Mouse (Mus musculus) spleen, embryonic (tissue): ENCODE results near the gene Heph.
"Not testable (repeated sequence)": the region's sequence is repeated elsewhere in the genome, so short reads cannot be mapped to it uniquely, and the experiment has no call there.

Experiments used
- CTCF ChIA-PET: fragments of 350-600 bp; sonication (Branson Sonifier 250); formaldehyde crosslinking; loops from one replicate; lab custom pipeline; 2022; lab: Charles Lee

Gene Heph

DNA sequence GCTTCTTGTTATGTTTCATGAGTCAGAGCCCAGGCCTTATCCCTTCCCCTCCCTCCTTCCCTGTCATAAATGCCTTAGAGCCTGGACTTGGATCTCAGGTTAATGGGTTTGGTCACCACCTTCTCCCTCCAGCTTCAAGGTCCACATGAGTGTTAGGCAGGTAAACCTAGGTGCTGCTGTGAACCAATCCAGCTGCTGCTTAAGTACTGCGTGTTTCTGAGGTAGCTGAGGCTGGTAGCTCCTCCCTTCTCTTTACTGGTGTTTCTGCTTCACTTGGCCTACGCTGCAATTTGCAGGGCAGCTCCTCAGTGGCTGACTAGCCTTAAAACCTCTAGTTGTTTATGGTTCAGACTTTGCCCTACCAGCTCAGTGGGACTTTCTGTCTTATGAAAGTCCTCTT lies at the start of gene Heph:
Gene Heph, plus strand, starts transcription at position 211 of the 400 bp plus-strand sequence.
- CTCF ChIA-PET, result no interaction called here

GRCm38 (mm10) chrX:96415351-96415750 lies 39.8 kb upstream of the Heph start:
- CTCF ChIA-PET, result not testable (repeated sequence)

DNA sequence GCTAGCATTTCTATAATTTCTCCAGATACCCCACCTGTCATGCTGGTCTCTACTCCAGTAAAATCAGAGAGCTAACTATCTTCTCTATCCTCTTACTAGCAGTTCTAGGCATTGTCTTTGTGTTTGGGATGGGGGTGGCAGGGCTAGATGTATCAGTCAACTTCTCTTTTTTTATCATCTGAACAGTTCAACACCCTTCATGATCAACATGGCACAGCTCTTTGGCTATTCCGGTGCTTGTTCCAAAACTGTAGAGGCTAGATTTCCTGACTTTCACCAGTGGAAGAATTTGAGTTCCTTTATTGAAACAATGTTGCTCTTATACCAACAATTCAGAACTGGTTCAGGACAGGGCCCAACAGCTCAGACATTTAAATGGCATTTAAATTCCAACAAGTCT lies 38.2 kb upstream of the Heph start:
- CTCF ChIA-PET, result no interaction called here

- CTCF ChIA-PET, result no interaction called here
Observed at GRCm38 (mm10) chrX:96417733-96418132, 37.4 kb upstream of the Heph start.

GRCm38 (mm10) chrX:96419383-96419782 lies 35.8 kb upstream of the Heph start:
- CTCF ChIA-PET, result no interaction called here

DNA sequence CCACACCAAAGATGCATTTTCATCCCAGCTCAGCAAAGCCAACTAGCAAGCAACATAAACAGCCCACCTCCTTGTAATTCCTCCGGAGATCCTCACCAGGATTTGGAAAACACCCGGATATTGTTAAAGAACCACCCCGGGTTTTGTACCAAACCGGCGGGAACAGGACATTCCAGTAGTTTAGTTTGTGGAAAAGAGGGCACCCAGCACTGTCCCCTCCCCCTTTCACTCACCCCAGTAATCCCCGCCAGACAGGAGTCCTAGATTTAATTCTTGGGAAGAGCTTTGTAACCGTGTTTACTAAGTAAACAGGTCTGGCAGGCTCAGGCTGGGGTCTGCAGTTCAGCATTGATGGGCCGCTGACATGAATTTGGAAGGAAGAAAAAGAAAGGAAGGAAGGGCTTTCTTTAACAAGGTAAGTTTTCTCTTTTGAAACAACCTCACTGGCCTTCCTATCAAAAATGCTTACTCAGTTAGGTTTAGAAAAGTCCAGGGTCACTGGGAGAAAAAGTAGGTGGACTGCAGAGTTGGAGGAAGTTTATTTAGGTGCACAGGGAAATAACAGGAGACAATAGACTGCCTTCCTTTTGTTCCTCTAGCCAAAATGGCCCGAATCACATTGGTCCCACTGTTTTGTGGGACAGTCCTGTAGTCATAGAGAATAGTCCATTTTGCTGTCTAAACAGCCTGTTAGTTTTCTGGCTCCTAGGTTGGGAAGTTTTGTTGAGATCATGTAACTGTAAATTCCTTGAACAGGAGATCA lies 1.2 kb downstream of the Heph start, which contains the start of gene Hsf3:
Gene Hsf3, minus strand, starts transcription at position 94 of the 763 bp plus-strand sequence.
- CTCF ChIA-PET, result no interaction called here

DNA sequence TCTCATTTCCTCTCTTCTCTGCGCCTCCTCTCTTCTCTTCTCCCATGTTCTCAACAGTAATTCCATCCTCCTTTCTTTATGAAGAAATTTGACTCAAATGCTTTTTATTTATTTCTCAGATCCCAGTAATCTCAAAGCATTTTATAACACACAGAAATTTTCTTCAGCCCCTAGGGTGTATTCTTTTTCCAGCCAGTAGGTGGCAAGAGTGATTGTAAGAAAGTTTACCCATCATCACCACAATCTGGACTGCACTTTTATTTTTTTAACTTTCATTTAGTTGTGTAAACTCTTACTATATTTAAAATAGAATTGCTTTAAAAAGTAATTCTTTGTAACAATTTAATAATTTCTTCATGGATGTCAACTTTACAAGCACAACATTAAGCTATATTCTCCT lies 46.4 kb downstream of the Heph start:
- CTCF ChIA-PET, result no interaction called here
